Mouse (Mus musculus) stomach, postnatal 0 days (tissue): ENCODE measurements at regions not wholly inside any gene's neighbourhood (a gene's known extent, or its start where the extent isn't known, plus 50 kb on each side); places are given as distances from the start of the nearest gene placed in this dataset.

Experiments used
- CTCF ChIP-seq: IDR thresholded peaks from 2 replicates; pipeline ENCODE4 v1.5.1; 2016; ENCODE audit warnings: antibody characterized with exemption, low read depth, mild to moderate bottlenecking, moderate library complexity
- EP300 ChIP-seq: optimal IDR thresholded peaks from 2 replicates; pipeline ENCODE3; 2016; ENCODE audit warnings: antibody characterized with exemption

- TF ChIP-seq EP300 (no peak), CTCF (no peak)
These were observed 368.3 kb downstream of the Efnb2 start for GRCm38 (mm10) chr8:8292577-8293247.
